Mouse (Mus musculus): ENCODE measurements around the gene Gpr18.

Gene Gpr18

DNA sequence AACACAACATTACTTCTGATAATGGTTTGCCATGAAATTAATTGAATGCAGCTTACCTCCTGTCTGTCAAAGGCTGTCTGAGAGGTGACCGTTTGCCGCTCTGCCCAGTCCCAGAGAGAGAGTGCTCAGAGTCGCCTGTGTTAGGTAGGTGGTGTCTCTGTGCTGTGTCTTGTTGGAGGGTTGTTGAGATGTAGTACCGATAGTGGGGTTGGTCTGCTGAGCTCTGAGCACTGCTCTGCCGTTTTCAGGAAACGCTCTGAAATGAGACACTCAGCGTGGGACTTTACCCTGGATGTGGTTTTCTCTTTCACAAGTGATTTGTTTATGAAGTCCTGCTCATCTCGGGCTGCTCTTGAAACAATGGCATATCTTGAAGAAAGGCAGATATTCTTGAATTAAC is at the start of gene Gpr18:
Gene Gpr18, minus strand, starts transcription at position 161 of the 400 bp plus-strand sequence.
- DNase-seq (ENCODE audit: low read depth, low spot score), result no peak

- DNase-seq (ENCODE audit: low read depth, low spot score), result peak; percentile 32
These were observed 49.4 kb upstream of the Gpr18 start, which contains the start of gene Gpr183 for GRCm38 (mm10) chr14:121964990-121965389. Gene Gpr183, minus strand, starts transcription at chr14:121965195.

DNA sequence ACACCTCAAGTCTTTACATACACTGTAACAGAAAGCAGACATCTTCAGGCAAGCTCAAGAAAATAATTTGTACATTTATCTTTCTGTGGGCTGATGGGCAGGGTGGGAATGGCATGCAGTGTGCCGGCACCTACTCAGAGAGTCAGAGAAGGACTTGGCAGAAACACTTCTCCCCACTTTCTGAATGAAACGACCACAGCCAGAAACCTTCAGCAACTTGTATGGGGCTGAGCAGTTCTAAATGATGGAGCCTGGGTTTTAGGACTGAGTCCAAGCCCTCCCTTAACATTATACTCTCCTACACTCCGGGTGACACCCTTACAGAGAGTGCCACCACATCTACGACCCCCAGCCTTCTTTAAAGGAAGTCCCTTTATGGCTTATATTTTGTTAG is 48.4 kb upstream of the Gpr18 start:
- DNase-seq (ENCODE audit: low read depth, low spot score), result no peak

DNA sequence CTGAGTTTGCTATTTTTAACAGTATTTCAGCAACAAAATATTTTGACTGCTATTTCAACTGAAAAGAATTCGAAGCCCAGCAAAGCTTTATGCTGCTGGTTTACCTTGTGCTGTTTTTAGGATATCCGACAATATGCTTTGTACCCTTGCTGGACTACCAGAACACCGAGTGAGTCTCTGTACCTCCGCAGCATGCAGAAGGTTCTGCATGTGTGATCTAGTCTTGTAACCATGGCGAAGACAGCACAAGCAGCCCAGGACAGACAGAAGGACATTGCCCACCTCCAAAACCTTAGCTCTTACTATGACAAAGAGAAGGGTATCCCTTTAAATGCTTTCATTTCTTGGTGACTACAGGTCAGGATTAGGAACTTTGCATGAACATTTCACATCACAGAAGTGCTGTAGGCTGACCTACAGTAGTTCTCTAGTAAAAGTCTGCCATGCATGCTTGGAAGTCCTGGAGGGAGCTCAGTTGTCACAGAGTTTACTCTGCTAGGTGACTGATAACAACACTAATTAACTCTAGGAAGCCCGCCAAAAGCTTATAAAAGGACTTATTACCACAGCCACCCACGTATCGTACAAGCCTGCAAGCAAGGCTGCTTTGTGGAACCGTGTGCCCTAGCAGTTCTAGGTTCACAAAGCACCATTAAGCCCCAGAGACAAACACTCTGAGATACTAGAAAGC is 47.8 kb upstream of the Gpr18 start:
- peak; percentile 59 for DNase-seq (ENCODE audit: low read depth, low spot score)

DNA sequence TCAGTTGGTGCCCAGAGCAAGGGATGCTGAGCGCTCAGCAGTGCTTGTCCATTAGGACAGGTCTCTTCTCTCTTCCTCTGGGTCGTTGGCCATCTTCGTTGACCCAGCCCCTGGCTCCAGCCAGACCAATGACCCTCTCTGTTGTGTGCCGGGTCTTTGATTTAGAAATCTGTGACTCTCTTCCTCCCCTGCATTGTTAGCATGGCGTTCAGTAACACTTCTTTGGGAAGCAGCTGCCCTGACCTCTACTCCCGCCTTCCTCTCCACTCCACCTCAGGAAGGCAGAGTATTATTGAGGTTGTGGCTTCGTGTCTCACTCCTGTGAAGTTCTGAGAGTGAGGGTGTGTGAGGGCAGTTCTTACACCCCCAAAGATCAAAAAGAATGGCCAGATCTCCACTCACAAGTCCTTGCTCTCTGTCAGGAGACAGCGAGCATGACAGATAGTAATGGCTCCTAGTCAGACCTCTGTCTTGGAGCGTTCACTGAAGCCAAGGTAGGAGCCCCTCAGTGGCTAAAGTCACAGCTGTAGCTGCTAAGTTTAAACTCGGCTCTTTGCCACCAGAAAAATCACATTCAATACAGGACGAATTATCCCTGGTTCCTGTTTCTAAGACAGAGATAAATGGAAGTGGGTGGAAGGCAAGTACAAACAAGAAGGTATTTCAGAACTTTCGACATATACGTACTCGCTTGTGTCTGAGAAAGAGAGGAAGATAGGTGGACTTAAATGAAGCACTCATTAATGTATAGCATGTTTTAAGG is 46.7 kb upstream of the Gpr18 start:
- no peak for DNase-seq (ENCODE audit: low read depth, low spot score)

- DNase-seq (ENCODE audit: low read depth, low spot score), result peak; percentile 40
These were observed 46.0 kb upstream of the Gpr18 start for GRCm38 (mm10) chr14:121961496-121962127.

GRCm38 (mm10) chr14:121960997-121961396 is 45.4 kb upstream of the Gpr18 start:
- no peak for DNase-seq (ENCODE audit: low read depth, low spot score)

- no peak for DNase-seq (ENCODE audit: low read depth, low spot score)
These were observed 45.0 kb upstream of the Gpr18 start for GRCm38 (mm10) chr14:121960531-121960930.

DNA sequence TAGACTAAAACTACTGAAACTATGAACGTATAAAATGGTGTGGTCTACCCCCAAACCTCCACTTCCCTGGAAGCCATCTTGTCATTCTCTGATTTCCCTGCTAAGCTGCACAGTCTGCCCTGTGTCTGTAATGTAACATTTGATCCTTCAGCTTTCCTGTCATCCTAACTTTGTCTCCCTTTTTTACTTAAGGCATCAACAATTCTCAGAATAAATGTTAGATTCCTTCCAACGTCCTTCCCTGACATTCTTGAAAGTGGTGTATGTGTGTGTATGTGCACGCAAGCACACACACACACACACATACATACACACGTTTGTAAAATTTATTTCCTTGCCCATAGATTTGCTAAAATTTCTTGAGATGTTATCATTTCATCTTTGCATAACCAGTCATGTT is 44.5 kb upstream of the Gpr18 start:
- DNase-seq (ENCODE audit: low read depth, low spot score), result no peak

- no peak for DNase-seq (ENCODE audit: low read depth, low spot score)
These were observed 44.0 kb upstream of the Gpr18 start for GRCm38 (mm10) chr14:121959538-121959980.

DNA sequence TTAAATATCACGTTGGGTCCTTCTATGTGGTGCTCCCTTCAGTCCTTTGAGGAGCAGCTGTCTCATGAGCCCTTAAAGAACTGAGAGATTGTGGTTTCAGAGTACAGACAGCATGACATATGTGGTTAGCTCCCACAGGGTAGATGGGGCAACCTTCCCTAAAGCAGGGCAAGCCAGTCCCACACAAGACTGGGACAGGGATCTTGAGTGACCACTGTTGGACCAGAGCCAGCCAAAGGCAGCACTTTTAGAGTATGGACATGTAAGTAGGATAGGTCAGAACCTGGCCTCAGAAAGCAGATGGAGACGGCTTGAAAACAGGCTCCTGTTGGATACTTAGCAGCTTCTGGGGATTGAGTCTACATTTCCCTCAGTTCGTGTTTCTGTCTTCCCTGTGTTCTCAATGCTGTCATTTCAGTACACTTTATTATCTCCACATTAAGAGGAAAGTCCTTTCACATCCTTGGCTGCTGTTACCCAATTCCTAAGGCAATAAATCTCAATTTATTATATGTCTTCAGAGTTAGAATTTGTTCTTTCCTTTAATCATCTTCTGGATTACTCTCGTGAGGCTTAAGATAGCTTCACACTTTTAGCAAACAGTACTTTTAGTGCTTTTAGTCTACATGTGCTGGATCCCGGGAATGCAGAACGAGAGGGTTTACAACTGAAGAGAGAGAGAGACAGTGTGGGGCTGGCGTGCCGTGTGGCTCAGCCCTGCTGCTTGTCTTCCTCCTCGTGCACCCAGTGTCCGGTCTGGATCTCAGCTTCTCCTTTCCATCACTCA is 43.4 kb upstream of the Gpr18 start:
- DNase-seq (ENCODE audit: low read depth, low spot score), result no peak

GRCm38 (mm10) chr14:121958041-121958750 is 42.6 kb upstream of the Gpr18 start:
- no peak for DNase-seq (ENCODE audit: low read depth, low spot score)

GRCm38 (mm10) chr14:121957176-121957871 is 41.7 kb upstream of the Gpr18 start:
- DNase-seq (ENCODE audit: low read depth, low spot score), result no peak

DNA sequence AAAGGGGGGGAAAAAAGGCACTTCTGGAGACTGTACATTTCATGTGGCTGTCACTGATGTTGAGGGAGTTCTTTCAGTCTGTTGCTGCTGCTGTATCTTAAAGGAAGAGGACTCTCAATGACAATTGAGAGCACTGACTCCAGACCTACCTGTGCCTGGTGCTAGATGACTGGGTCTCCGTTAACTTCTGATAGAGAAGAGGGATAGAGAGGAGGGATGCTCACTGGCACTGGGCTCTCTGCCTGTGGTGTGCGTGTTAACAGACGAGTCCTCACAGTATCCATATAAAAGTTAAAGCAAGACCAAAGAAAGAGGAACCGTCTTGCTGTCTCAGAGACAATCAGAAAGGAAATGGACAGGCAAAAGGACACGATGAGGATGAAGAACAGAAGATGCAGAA is 40.7 kb upstream of the Gpr18 start:
- no peak for DNase-seq (ENCODE audit: low read depth, low spot score)

GRCm38 (mm10) chr14:121955176-121955795 is 39.7 kb upstream of the Gpr18 start:
- no peak for DNase-seq (ENCODE audit: low read depth, low spot score)

GRCm38 (mm10) chr14:121954608-121955007 is 39.0 kb upstream of the Gpr18 start:
- no peak for DNase-seq (ENCODE audit: low read depth, low spot score)

- no peak for DNase-seq (ENCODE audit: low read depth, low spot score)
These were observed 38.5 kb upstream of the Gpr18 start for GRCm38 (mm10) chr14:121954129-121954528.

DNA sequence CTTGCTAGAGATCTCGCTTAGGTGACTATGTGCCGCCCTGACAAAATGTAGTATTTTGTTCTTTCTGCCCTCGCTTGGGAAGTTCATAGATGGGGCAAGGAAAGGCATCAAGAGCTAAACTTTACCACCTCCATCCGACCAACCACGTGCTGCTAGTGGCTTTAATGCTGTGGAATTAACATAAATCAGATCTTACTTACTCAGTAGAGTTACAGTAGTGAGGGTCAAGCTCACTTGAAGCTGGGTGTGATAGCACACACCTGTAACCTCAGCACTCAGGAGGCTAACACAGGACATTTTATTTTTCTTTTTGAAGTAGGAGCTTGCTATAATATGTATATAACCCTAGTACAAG is 36.4 kb upstream of the Gpr18 start:
- no peak for DNase-seq (ENCODE audit: low read depth, low spot score)

DNA sequence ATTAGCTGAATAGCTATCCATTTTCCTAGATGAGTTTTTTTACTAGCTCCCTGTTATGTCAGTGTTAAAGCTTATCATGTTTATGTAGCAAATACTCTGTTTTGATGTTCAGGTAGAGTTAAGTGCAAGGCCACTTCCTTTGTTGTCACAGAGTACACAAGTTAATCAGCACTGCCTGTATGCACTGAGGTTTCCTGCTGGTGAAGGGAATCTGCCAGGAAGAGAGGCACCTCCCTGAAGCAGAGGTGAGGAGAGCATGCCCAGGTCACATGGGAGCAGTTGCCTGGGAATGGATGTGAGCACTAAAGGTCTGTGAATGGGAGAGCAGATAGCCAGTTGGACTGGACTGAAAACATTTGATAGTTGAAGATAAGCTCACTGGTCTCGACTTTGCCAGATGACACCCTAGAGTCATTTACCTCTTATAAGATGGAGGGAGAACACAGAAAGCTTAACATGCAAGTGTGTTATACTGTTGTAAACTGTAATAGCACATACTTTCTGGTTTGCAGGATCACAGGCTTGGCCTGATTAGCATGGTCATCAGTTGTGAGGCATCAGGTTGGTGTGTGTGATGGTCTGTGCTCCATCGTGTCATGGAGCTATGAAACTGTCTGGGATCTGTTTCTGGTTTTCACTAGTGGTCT is 35.9 kb upstream of the Gpr18 start:
- DNase-seq (ENCODE audit: low read depth, low spot score), result no peak

GRCm38 (mm10) chr14:121949897-121950296 is 34.3 kb upstream of the Gpr18 start:
- DNase-seq (ENCODE audit: low read depth, low spot score), result no peak
